Mouse (Mus musculus) left cerebral cortex, postnatal 4 days (tissue): Measurements from ENCODE around the gene Tmem62. TPM values are rescaled to one million over a fixed set of nuclear protein-coding genes. Genes with fewer than 3 reads are reported as not detected.

Experiments used
- DNase-seq: peaks from one replicate; pipeline ENCODE4 v3.0.0-alpha.2; 2022
- intact Hi-C: fragments of 180-260 bp; cut with DNase I; formaldehyde crosslinking; loops from one replicate; pipeline ENCODE4 v1.15.1; 2025
- microRNA-seq: library from miRNA; unstranded; fragments of <30 nt; microRNA quantifications from one replicate; pipeline ENCODE4 v1.2.0, GENCODE M21; 2022
- total RNA-seq, 2 experiments: library from RNA; stranded (reverse); gene quantifications; 2 replicates each; pipeline ENCODE4 v1.2.3; 2021

Gene Tmem62
- total RNA-seq, 2 experiments from 2014 or later, result 17.9 to 19.0 TPM

GRCm38 (mm10) chr2:121054060-121054459, 77.2 kb downstream of the Tmem62 start:
- DNase-seq, result no peak
- intact Hi-C loops, result no loop called here

- DNase-seq, result no peak
- intact Hi-C loops, result no loop called here
These were observed 79.1 kb downstream of the Tmem62 start for GRCm38 (mm10) chr2:121055915-121056314.

Small RNA genes within 50 kb of the gene (microRNA-seq; reads per million reads assigned to microRNA genes)
- not detected for gene Gm44325

Other genes starting within 250 kb of the Tmem62 start
- gene Cdan1, start 126.9 kb upstream of the Tmem62 start, total RNA-seq, result 10 to 100 TPM; 27.6 to 29.0 TPM
- gene Ttbk2, start 126.4 kb upstream of the Tmem62 start, total RNA-seq, result 10 to 100 TPM; 70.1 to 70.8 TPM
- 10 to 100 TPM; 47.6 to 51.2 TPM for gene Ubr1, start 6.3 kb upstream of the Tmem62 start, total RNA-seq
- gene Ccndbp1, start 31.4 kb downstream of the Tmem62 start, total RNA-seq, result 10 to 100 TPM; 55.8 to 59.1 TPM
- gene Epb42, start 60.1 kb downstream of the Tmem62 start, total RNA-seq, result not detected
- under 1 TPM; 0.14 to 0.20 TPM for gene Tgm5, start 108.8 kb downstream of the Tmem62 start, total RNA-seq
- not detected for gene Tgm7, start 132.8 kb downstream of the Tmem62 start, total RNA-seq
- gene Adal, start 163.4 kb downstream of the Tmem62 start, total RNA-seq, result 10 to 100 TPM; 16.1 to 16.8 TPM
- 1 to 10 TPM; 9.2 to 9.4 TPM for gene Lcmt2, start 163.6 kb downstream of the Tmem62 start, total RNA-seq
- 10 to 100 TPM; 32.3 to 34.5 TPM for gene Tubgcp4, start 193.6 kb downstream of the Tmem62 start, total RNA-seq
- 1 to 10 TPM; 7.3 to 7.9 TPM for gene Zscan29, start 194.1 kb downstream of the Tmem62 start, total RNA-seq